Mouse (Mus musculus) CH12.LX (cell line): ENCODE results near the gene Irgc1. TPM values are rescaled to one million over a fixed set of nuclear protein-coding genes. Genes with fewer than 3 reads are reported as not detected.

ENCODE experiments used
- DNase-seq: peaks from one replicate; pipeline ENCODE4 v3.0.0-alpha.2; 2013; ENCODE audit errors: extremely low read depth
- H3K27ac ChIP-seq: 2 replicates; pipeline ENCODE4 v1.5.1; 2012; ENCODE audit warnings: low read depth, mild to moderate bottlenecking, control low read depth, moderate library complexity; ENCODE audit not compliant: insufficient read depth
- H3K27me3 ChIP-seq: replicated peaks from 2 replicates; pipeline ENCODE3; 2012; ENCODE audit warnings: inconsistent platforms
- H3K36me3 ChIP-seq, 2 experiments: replicated peaks in 1 of 2; 2 replicates each; pipeline versions ENCODE3 to v1.6.1; 2012; ENCODE audit warnings: inconsistent platforms in 1 of 2, low read length in 1 of 2, mild to moderate bottlenecking in 1 of 2, mixed read lengths in 1 of 2, moderate library complexity in 1 of 2; ENCODE audit not compliant: control insufficient read depth in 1 of 2, insufficient read depth in 1 of 2
- H3K4me1 ChIP-seq, 2 experiments: 2 replicates each; pipeline ENCODE4 v1.6.1; 2012; ENCODE audit warnings: inconsistent platforms in 1 of 2, moderate library complexity in 1 of 2; ENCODE audit not compliant: insufficient read depth in 2 of 2, control insufficient read depth in 1 of 2
- H3K4me2 ChIP-seq: 2 replicates; pipeline ENCODE4 v1.6.1; 2012; ENCODE audit warnings: low read depth, mild to moderate bottlenecking, control low read depth; ENCODE audit not compliant: poor library complexity, insufficient read depth, severe bottlenecking
- H3K4me3 ChIP-seq, 3 experiments: fragments of 150-350 bp in 1 of 3; sonication (generic) in 1 of 3; replicated peaks in 1 of 3; 2 replicates each; pipeline versions ENCODE3 to v1.5.1; 2011 to 2012; ENCODE audit warnings: low read depth in 2 of 3, low read length in 2 of 3, mild to moderate bottlenecking in 2 of 3, moderate library complexity in 2 of 3, control low read depth in 1 of 3, improper control_type of control experiment in 1 of 3, inconsistent platforms in 1 of 3, mixed read lengths in 1 of 3; ENCODE audit not compliant: poor library complexity in 1 of 3
- H3K79me2 ChIP-seq: replicated peaks from 2 replicates; pipeline ENCODE4 v1.6.1; 2012; ENCODE audit warnings: mild to moderate bottlenecking, moderate library complexity; ENCODE audit not compliant: control insufficient read depth, poor library complexity, insufficient read depth, severe bottlenecking; ENCODE audit errors: extremely low read depth
- H3K9ac ChIP-seq: 2 replicates; pipeline ENCODE4 v1.6.1; 2012; ENCODE audit warnings: low read depth, mild to moderate bottlenecking, control low read depth, moderate library complexity; ENCODE audit not compliant: insufficient read depth
- H3K9me3 ChIP-seq: replicated peaks from 2 replicates; pipeline ENCODE3; 2012; ENCODE audit warnings: low read length, inconsistent platforms, mixed read lengths
- BHLHE40 ChIP-seq: IDR thresholded peaks from 2 replicates; pipeline ENCODE4 v1.6.1; 2011; ENCODE audit warnings: mild to moderate bottlenecking, low read depth, low read length, improper control_type of control experiment
- CHD1 ChIP-seq: IDR thresholded peaks from 2 replicates; pipeline ENCODE4 v1.6.1; 2012; ENCODE audit warnings: low read depth, low read length, improper control_type of control experiment, inconsistent platforms
- E2F4 ChIP-seq: IDR thresholded peaks from 2 replicates; pipeline ENCODE4 v1.6.1; 2011; ENCODE audit warnings: low read depth, low read length, improper control_type of control experiment; ENCODE audit not compliant: insufficient replicate concordance
- EP300 ChIP-seq: IDR thresholded peaks from 2 replicates; pipeline ENCODE4 v1.6.1; 2011; ENCODE audit warnings: low read length, improper control_type of control experiment
- IRF4 ChIP-seq: IDR thresholded peaks from 2 replicates; pipeline ENCODE4 v1.6.1; 2014; ENCODE audit warnings: low read depth, mild to moderate bottlenecking, inconsistent platforms, low read length, improper control_type of control experiment
- MAFK ChIP-seq: IDR thresholded peaks from 2 replicates; pipeline ENCODE4 v1.6.1; 2011; ENCODE audit warnings: low read length, improper control_type of control experiment; ENCODE audit not compliant: insufficient replicate concordance
- MAX ChIP-seq: IDR thresholded peaks from 2 replicates; pipeline ENCODE4 v1.6.1; 2011; ENCODE audit warnings: low read length, improper control_type of control experiment
- MAZ ChIP-seq: IDR thresholded peaks from 2 replicates; pipeline ENCODE4 v1.6.1; 2012; ENCODE audit warnings: low read depth, mild to moderate bottlenecking, inconsistent platforms, low read length, improper control_type of control experiment, moderate library complexity
- MEF2A ChIP-seq: IDR thresholded peaks from 2 replicates; pipeline ENCODE4 v1.6.1; 2014; ENCODE audit warnings: low read depth, mild to moderate bottlenecking, inconsistent platforms, low read length, improper control_type of control experiment, borderline replicate concordance
- MXI1 ChIP-seq: IDR thresholded peaks from 2 replicates; pipeline ENCODE4 v1.6.1; 2011; ENCODE audit warnings: mild to moderate bottlenecking, low read depth, low read length, improper control_type of control experiment
- NRF1 ChIP-seq: IDR thresholded peaks from 2 replicates; pipeline ENCODE4 v1.6.1; 2014; ENCODE audit warnings: low read depth, mild to moderate bottlenecking, inconsistent platforms, low read length, improper control_type of control experiment, moderate library complexity
- POLR2A ChIP-seq: IDR thresholded peaks from 2 replicates; pipeline ENCODE4 v1.6.1; 2011; ENCODE audit warnings: low read depth, mild to moderate bottlenecking, improper control_type of control experiment, low read length
- POLR2AphosphoS2 ChIP-seq: IDR thresholded peaks from 2 replicates; pipeline ENCODE4 v1.6.1; 2011; ENCODE audit warnings: low read depth, low read length, improper control_type of control experiment
- RAD21 ChIP-seq: IDR thresholded peaks from 2 replicates; pipeline ENCODE4 v1.6.1; 2011; ENCODE audit warnings: low read depth, mild to moderate bottlenecking, low read length, improper control_type of control experiment, moderate library complexity
- RCOR1 ChIP-seq: conservative IDR thresholded peaks from 2 replicates; pipeline ENCODE4 v1.6.1; 2012; ENCODE audit warnings: low read depth, mild to moderate bottlenecking, inconsistent platforms, low read length, improper control_type of control experiment
- SIN3A ChIP-seq: IDR thresholded peaks from 2 replicates; pipeline ENCODE4 v1.6.1; 2012; ENCODE audit warnings: low read length, improper control_type of control experiment, inconsistent platforms
- SMC3 ChIP-seq: IDR thresholded peaks from 2 replicates; pipeline ENCODE4 v1.6.1; 2011; ENCODE audit warnings: low read depth, low read length, improper control_type of control experiment
- TCF12 ChIP-seq: IDR thresholded peaks from 2 replicates; pipeline ENCODE4 v1.6.1; 2014; ENCODE audit warnings: low read depth, mild to moderate bottlenecking, inconsistent platforms, low read length, improper control_type of control experiment
- dilution Hi-C: fragments of 300-500 bp; cut with MboI; formaldehyde crosslinking; loops from 2 replicates; pipeline ENCODE4 v1.14.3; 2020; ENCODE audit warnings: low sequenced_read_pairs; ENCODE audit not compliant: extremely low pct_unique_long_range_greater_than_20kb, extremely low pct_ligation_motif_present
- in situ Hi-C: fragments of 300-500 bp; cut with MboI; formaldehyde crosslinking; loops from 3 replicates; pipeline ENCODE4 v1.14.3; 2019; ENCODE audit warnings: low sequenced_read_pairs, low pct_ligation_motif_present, low pct_unique_long_range_greater_than_20kb, mixed read lengths
- polyA plus RNA-seq: library from polyadenylated mRNA; unstranded; fragments of >175 nt; gene quantifications from 2 replicates; pipeline ENCODE4 v1.2.1, GENCODE M21; 2012; ENCODE audit warnings: low read depth; ENCODE audit not compliant: insufficient read length
- total RNA-seq, 2 experiments: library from RNA; depleted of rRNA; stranded (reverse); fragments of 300-350 nt in 1 of 2; fragments of >200 nt in 1 of 2; gene quantifications; 2 replicates each; pipeline ENCODE4 v1.2.3; 2012 to 2014

Irgc1 gene
- total and polyA plus RNA-seq, 3 experiments: not detected

- Histone ChIP-seq H3K9me3 (peaks cover 5% of the 10 kb centered on the region), H3K27me3 (no peaks in the 10 kb centered on the region), H3K9ac (no peak overlapping the region), H3K4me3 (no peak overlapping the region), H3K27ac (no peak overlapping the region), H3K79me2 (no peaks in the 10 kb centered on the region), H3K4me2 (no peak overlapping the region), H3K4me1 (peaks cover 0 to 8% of the 10 kb centered on the region in 2 experiments; a peak in 1 of 4 replicates), H3K36me3 (peaks cover 26 to 83% of the 10 kb centered on the region in 2 experiments)
- no peak for DNase-seq
- dilution Hi-C loops: no loop called here
- no peak for TF ChIP-seq RAD21
- in situ Hi-C loops: no loop called here
Measured at GRCm38 (mm10) chr7:24410123-24410522, 42.0 kb downstream of the Irgc1 start.

GRCm38 (mm10) chr7:24408186-24408585 lies 43.9 kb downstream of the Irgc1 start:
- no peak for DNase-seq
- dilution Hi-C loops: no loop called here
- Histone ChIP-seq H3K36me3 (peaks cover 37 to 84% of the 10 kb centered on the region in 2 experiments), H3K27ac (no peak overlapping the region), H3K4me1 (peaks cover 0 to 2% of the 10 kb centered on the region in 2 experiments; a peak in 1 of 4 replicates), H3K27me3 (no peaks in the 10 kb centered on the region), H3K4me2 (no peak overlapping the region), H3K9me3 (peaks cover 5% of the 10 kb centered on the region), H3K79me2 (no peaks in the 10 kb centered on the region), H3K9ac (no peak overlapping the region), H3K4me3 (no peak overlapping the region)
- in situ Hi-C loops: no loop called here
- TF ChIP-seq SMC3: no peak
- TF ChIP-seq MXI1: no peak
- TF ChIP-seq SIN3A: no peak
- no peak for TF ChIP-seq IRF4
- no peak for TF ChIP-seq NRF1
- no peak for TF ChIP-seq MAFK
- TF ChIP-seq RCOR1: no peak
- no peak for TF ChIP-seq MAX
- no peak for TF ChIP-seq MEF2A
- no peak for TF ChIP-seq CHD1
- TF ChIP-seq EP300: no peak
- no peak for TF ChIP-seq E2F4
- no peak for TF ChIP-seq BHLHE40
- no peak for TF ChIP-seq TCF12
- no peak for TF ChIP-seq MAZ
- no peak for TF ChIP-seq POLR2A
- no peak for TF ChIP-seq POLR2AphosphoS2
